Mouse (Mus musculus): ENCODE data around the gene Itgav.

Gene Itgav

GRCm38 (mm10) chr2:83745257-83745656, 21.1 kb downstream of the Itgav start:
- no peak for DNase-seq (ENCODE audit: low spot score in 2 of 2)

GRCm38 (mm10) chr2:83748581-83749118, 24.5 kb downstream of the Itgav start:
- no peak for DNase-seq (ENCODE audit: low spot score in 2 of 2)

- no peak for DNase-seq (ENCODE audit: low spot score in 2 of 2)
These were observed 28.8 kb downstream of the Itgav start for GRCm38 (mm10) chr2:83753008-83753407.

DNA sequence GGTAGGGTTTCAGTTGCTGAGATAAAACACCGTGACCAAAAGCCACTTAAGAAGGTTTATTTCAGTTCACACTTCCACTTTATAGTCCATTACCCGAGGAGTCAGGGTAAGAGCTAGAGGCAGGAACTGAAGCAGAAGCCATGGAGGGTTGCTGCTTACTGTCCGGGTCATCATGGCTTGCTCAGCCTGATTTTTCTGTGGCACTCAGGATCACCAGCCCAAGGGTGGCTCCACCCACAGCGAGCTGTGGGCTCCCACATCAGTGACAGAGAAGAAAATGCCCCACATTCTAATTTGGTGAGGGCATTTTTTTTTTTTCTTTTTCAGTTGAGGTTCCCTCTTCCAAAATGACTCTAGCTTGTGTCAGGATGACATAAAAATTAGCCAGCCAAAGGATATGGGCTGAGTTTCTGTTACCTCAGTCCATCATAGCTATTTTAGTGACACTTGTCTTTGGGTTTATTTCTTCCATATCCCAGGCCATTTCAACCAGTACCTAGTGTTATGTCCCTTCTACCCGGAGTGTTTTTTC, 30.2 kb downstream of the Itgav start:
- DNase-seq (ENCODE audit: low spot score in 2 of 2), result no peak

GRCm38 (mm10) chr2:83758606-83759215, 34.5 kb downstream of the Itgav start:
- DNase-seq (ENCODE audit: low spot score in 2 of 2), result no peak

- DNase-seq (ENCODE audit: low spot score in 2 of 2), result no peak
These were observed 35.0 kb downstream of the Itgav start for GRCm38 (mm10) chr2:83759216-83759648.

DNA sequence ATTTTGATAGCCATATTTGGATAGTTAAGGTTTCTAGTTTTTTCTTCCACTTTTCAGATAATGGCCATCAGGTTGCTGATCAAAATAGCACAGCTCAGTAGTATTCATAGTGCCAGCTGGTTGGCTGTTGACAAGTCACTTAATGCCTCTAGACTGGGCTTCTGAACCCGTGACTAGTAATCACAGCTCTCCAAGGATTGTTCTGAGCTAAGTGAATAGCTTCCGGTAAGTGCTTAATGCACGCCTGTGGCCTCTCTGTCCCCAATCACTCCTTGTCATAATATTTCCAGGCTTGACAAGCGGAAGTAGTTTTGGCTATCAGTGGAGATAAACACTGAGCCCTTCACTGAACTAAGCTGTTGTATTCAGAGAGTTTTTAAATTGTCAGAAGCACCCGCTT, 35.5 kb downstream of the Itgav start:
- no peak for DNase-seq (ENCODE audit: low spot score in 2 of 2)

GRCm38 (mm10) chr2:83760112-83760511, 35.9 kb downstream of the Itgav start:
- no peak for DNase-seq (ENCODE audit: low spot score in 2 of 2)

DNA sequence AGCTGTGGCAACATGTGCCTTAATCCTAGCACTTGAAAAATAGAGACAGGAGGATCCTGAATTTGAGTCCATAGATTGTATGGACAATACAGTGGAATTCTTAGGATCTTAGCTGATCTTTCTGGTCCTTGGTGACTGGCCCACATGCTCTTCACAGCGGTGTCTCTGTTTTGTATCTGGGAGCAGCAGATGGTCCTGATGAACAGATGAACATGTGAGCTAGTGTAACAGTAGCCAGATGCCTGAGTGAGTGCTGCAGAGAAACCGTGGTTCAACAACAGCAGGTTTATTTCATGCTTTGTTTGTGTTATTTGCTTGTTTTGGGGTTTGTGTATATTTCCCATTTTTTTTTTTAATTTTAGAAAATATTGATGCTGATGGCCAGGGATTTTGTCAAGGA, 37.3 kb downstream of the Itgav start:
- DNase-seq (ENCODE audit: low spot score in 2 of 2), result no peak

DNA sequence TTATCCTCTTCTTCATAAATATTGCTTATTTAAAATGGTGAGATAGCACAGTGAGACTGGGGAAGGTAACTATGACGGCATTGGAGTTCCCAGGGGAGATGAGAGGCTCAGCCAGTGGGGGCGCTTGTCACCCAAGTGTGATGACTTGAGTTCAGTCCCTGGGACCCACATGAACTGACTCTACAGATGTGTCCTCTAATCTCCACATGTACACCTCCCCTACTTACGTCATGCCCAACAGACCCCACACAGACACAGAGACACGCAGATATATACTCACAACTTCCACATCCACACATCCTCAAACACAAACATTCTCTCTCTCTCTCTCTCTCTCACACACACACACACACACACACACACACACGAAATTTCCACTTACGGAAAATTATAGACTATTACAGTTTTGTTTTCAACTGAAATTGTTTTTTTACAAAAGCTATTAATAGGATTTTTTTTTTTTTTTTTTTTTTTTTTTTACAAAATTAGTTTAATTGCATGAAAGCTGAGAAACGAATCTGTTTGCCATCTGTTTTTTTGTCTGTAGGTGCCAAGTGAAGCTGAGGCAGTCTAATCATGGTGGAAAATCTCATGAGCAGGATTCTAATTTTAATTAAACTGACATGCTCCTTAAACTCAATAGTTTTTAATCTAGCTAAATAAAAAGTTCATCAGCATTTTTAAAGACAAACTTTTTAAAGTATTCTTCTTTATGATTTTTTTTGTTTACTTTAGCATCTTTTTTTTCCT, 38.1 kb downstream of the Itgav start:
- no peak for DNase-seq (ENCODE audit: low spot score in 2 of 2)

DNA sequence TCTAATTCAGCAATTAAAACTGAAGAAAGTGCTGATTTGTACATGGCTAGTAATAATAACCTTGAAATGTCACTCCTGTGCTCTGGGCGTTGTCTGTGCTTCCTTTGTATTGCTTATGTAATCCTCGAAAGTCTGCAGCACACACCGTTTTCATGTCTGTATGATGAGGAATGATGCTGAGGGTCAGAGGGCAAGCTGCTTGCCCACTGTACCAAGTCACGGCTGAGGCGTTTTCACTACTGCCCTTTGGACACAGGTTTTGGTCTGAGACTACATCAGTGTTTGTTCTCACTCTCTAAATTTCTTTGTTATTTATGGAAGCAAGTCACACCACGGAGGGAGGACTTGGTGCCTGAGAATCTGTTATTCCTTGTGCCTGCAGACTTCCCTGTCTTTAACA, 41.9 kb downstream of the Itgav start:
- no peak for DNase-seq (ENCODE audit: low spot score in 2 of 2)

- DNase-seq (ENCODE audit: low spot score in 2 of 2), result no peak
These were observed 42.7 kb downstream of the Itgav start for GRCm38 (mm10) chr2:83766878-83767277.

- DNase-seq (ENCODE audit: low spot score in 2 of 2), result no peak
These were observed 44.3 kb downstream of the Itgav start for GRCm38 (mm10) chr2:83768311-83769047.

GRCm38 (mm10) chr2:83771155-83771812, 47.1 kb downstream of the Itgav start:
- no peak for DNase-seq (ENCODE audit: low spot score in 2 of 2)

- no peak for DNase-seq (ENCODE audit: low spot score in 2 of 2)
These were observed 67.3 kb downstream of the Itgav start for GRCm38 (mm10) chr2:83791330-83792073.

- DNase-seq (ENCODE audit: low spot score in 2 of 2), result no peak
These were observed 67.9 kb downstream of the Itgav start for GRCm38 (mm10) chr2:83792102-83792501.

- DNase-seq (ENCODE audit: low spot score in 2 of 2), result no peak
These were observed 71.6 kb downstream of the Itgav start for GRCm38 (mm10) chr2:83795766-83796165.

DNA sequence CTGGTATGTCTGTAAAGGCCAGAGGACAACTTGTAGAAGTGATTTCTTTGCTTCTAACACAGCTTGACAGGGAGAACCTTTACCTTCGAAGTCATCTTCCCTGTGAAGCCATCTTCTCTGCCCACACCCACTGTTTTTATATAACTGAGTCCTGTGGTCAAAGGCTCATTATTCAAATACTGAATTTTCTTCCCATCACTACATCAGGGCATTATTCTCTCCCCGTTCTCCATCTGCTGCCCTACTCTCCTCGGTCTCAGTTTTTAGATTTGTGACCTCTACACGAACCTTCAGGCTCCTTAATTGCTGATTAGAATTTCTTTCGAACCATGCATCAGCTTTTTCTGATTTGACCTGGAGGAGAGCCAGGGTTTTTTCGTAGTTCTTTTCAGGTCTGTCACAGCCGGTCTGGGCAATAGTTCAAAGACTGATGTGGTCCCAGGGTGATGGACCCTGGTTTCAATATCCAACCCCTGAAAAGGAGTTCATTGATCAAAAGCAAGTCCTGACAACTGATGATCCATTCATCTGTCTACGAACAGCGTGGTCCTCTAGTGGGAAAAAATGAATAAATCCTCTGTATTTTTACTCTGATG, 73.8 kb downstream of the Itgav start:
- no peak for DNase-seq (ENCODE audit: low spot score in 2 of 2)

- peak; percentile 62 to 75 for DNase-seq (ENCODE audit: low spot score in 2 of 2)
These were observed 88.5 kb downstream of the Itgav start, which contains the start of gene Fam171b for GRCm38 (mm10) chr2:83812483-83813272. Gene Fam171b (plus strand): TSS chr2:83812636.
